Mouse (Mus musculus) intestine, embryonic 14.5 days (tissue): ENCODE data around the gene Il22ra2. TPM values are rescaled to one million over a fixed set of nuclear protein-coding genes. Genes with fewer than 3 reads are reported as not detected.

Experiments
- ATAC-seq: fragments of 200-750 bp; cut with Nextera tagmentation; replicated peaks from 2 replicates; pipeline ENCODE4 v1.8.0; 2017; ENCODE audit warnings: low read depth, moderate number of reproducible peaks, moderate TSS enrichment, moderate library complexity; ENCODE audit not compliant: low FRiP score, low TSS enrichment
- DNase-seq: peaks from one replicate; pipeline ENCODE4 v3.0.0-alpha.2; 2018; ENCODE audit warnings: low spot score
- H3K27ac ChIP-seq: fragments of 300-500 bp; sonication (generic); 2 replicates; pipeline ENCODE4 v1.5.1; 2014; ENCODE audit warnings: low read depth, mild to moderate bottlenecking, control low read depth
- H3K27me3 ChIP-seq: fragments of 300-500 bp; sonication (generic); replicated peaks from 2 replicates; pipeline ENCODE4 v1.6.1; 2014; ENCODE audit warnings: low read length, control low read depth; ENCODE audit not compliant: control insufficient read depth, insufficient read depth
- H3K36me3 ChIP-seq: fragments of 300-500 bp; sonication (generic); 2 replicates; pipeline ENCODE4 v1.6.1; 2014; ENCODE audit warnings: low read length, control low read depth; ENCODE audit not compliant: control insufficient read depth, insufficient read depth
- H3K4me1 ChIP-seq: fragments of 300-500 bp; sonication (generic); replicated peaks from 2 replicates; pipeline ENCODE4 v1.6.1; 2014; ENCODE audit warnings: low read length, control low read depth, mixed read lengths; ENCODE audit not compliant: control insufficient read depth, insufficient read depth
- H3K4me2 ChIP-seq: fragments of 300-500 bp; sonication (generic); 2 replicates; pipeline ENCODE4 v1.6.1; 2014; ENCODE audit warnings: low read length
- H3K4me3 ChIP-seq: fragments of 300-500 bp; sonication (generic); 2 replicates; pipeline ENCODE4 v1.5.1; 2014; ENCODE audit warnings: low read depth, low read length, control low read depth, mixed read lengths
- H3K9ac ChIP-seq: fragments of 300-500 bp; sonication (generic); 2 replicates; pipeline ENCODE4 v1.6.1; 2014; ENCODE audit warnings: mild to moderate bottlenecking, low read length
- H3K9me3 ChIP-seq: fragments of 300-500 bp; sonication (generic); 2 replicates; pipeline ENCODE4 v1.6.1; 2016; ENCODE audit warnings: low read length, control low read depth; ENCODE audit not compliant: control insufficient read depth
- WGBS: fragments of 180-500 bp; shearing (Covaris S2); extraction: QIAGEN DNeasy Blood & Tissue Kit; methylation state at CpG from one replicate; pipeline ENCODE4 v1.1.7; 2014; 5-methylcytosine and 5-hydroxymethylcytosine counted together
- polyA plus RNA-seq: library from polyadenylated mRNA; unstranded; fragments of >200 nt; fragmentation: Nextera tagmentation; extraction: Ambion mirVana; gene quantifications from 2 replicates; pipeline ENCODE4 v1.2.1, GENCODE M21; 2014

The Il22ra2 gene
- polyA plus RNA-seq, 1 experiment from 2014 or later, result not detected

DNA sequence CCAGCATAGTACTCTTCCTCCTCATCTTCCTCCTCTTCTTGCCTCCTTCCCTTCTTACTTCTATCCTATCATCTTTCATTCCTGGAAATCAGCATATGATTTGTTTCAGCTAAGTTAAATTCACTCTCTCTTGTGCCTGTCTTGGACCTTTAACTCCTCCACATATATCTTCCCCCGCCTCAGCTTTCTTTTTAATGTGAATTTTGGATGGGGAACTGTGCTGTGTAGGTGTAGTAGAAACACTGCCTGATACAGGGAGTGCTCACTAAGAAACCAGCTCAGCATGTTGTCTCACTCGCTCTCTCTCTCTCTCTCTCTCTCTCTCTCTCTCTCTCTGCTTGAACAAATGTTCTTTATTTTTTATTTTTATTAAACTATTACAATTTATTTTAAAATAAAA lies 23.3 kb downstream of the Il22ra2 start:
- Histone ChIP-seq H3K4me1 (no peaks in the 10 kb centered on the region), H3K9me3 (no peaks in the 10 kb centered on the region), H3K9ac (no peak overlapping the region), H3K27me3 (no peaks in the 10 kb centered on the region), H3K27ac (no peak overlapping the region), H3K4me3 (no peak overlapping the region), H3K36me3 (no peaks in the 10 kb centered on the region), H3K4me2 (no peak overlapping the region)
- ATAC-seq, result no peak
- DNase-seq, result no peak
- 88% methylated on average over 2 of the region's 2 CpGs for WGBS

GRCm38 (mm10) chr10:19657426-19657825 lies 35.6 kb downstream of the Il22ra2 start:
- DNase-seq (no peak), ATAC-seq (no peak)
- Histone ChIP-seq H3K4me2 (no peak overlapping the region), H3K9ac (no peak overlapping the region), H3K9me3 (no peaks in the 10 kb centered on the region), H3K27me3 (no peaks in the 10 kb centered on the region), H3K36me3 (no peaks in the 10 kb centered on the region), H3K4me3 (no peak overlapping the region), H3K27ac (no peak overlapping the region), H3K4me1 (no peaks in the 10 kb centered on the region)
- WGBS, result 85% methylated on average over 9 of the region's 9 CpGs

GRCm38 (mm10) chr10:19659953-19660352 lies 38.2 kb downstream of the Il22ra2 start:
- no peak for ATAC-seq
- Histone ChIP-seq H3K4me1 (no peaks in the 10 kb centered on the region), H3K36me3 (no peaks in the 10 kb centered on the region), H3K4me3 (no peak overlapping the region), H3K4me2 (no peak overlapping the region), H3K27ac (no peak overlapping the region), H3K9ac (no peak overlapping the region), H3K9me3 (no peaks in the 10 kb centered on the region), H3K27me3 (no peaks in the 10 kb centered on the region)
- no peak for DNase-seq
- WGBS, result 85% methylated on average over 5 of the region's 5 CpGs

DNA sequence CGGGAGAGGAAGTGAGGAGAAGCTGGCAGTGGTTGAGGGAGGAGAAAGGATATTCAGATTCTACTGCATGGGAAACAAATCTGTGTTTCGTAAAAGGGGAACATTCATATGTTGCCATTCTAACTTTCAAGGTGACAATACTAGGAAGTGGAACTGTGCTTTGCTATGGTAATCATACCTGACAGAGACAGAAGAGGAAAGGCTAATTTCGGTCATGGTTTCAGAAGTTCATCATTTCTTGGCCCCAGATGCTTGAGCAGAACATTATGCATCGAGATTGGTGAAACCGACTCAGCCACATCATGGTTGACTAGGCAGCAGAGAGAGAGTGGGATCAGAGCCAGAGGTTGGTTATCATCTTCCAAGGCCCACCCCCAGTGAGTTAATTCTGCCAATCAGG lies 47.2 kb downstream of the Il22ra2 start:
- no peak overlapping the region for H3K4me3 ChIP-seq
- WGBS, result 82% methylated on average over 5 of the region's 5 CpGs
- no peaks in the 10 kb centered on the region for H3K36me3 ChIP-seq
- no peaks in the 10 kb centered on the region for H3K9me3 ChIP-seq
- H3K27ac ChIP-seq, result no peak overlapping the region
- no peak for ATAC-seq
- no peaks in the 10 kb centered on the region for H3K4me1 ChIP-seq
- H3K9ac ChIP-seq, result no peak overlapping the region
- H3K27me3 ChIP-seq, result no peaks in the 10 kb centered on the region
- DNase-seq, result no peak
- no peak overlapping the region for H3K4me2 ChIP-seq

DNA sequence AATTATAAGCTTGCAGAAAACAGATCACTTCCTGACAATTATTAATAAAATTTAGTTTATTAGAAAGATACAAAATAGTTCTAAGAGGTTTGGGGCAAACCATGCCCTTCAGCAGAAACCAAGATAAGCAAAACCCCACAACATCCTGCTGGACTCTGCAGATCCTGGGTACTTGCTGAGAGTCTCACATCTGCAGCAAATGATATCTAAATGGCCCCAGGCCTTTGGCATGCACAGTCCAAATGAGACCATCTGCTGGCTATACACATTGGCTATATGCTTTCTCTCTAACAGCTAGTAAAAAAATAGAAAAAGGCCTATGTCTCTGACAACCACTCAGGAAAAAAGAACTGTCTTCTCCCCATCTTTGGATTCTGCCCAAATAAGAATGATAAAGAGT lies 50.2 kb downstream of the Il22ra2 start:
- Histone ChIP-seq H3K9me3 (no peaks in the 10 kb centered on the region), H3K36me3 (no peaks in the 10 kb centered on the region), H3K4me3 (no peak overlapping the region), H3K4me1 (no peaks in the 10 kb centered on the region), H3K27me3 (no peaks in the 10 kb centered on the region), H3K9ac (no peak overlapping the region), H3K4me2 (no peak overlapping the region), H3K27ac (no peak overlapping the region)
- DNase-seq (no peak), ATAC-seq (no peak)

- no peak overlapping the region for H3K4me3 ChIP-seq
- DNase-seq, result no peak
- no peak overlapping the region for H3K9ac ChIP-seq
- ATAC-seq, result no peak
- no peaks in the 10 kb centered on the region for H3K36me3 ChIP-seq
- no peaks in the 10 kb centered on the region for H3K4me1 ChIP-seq
- H3K27me3 ChIP-seq, result no peaks in the 10 kb centered on the region
- WGBS, result 88% methylated on average over 1 of the region's 1 CpGs
- no peak overlapping the region for H3K27ac ChIP-seq
- H3K4me2 ChIP-seq, result no peak overlapping the region
- no peaks in the 10 kb centered on the region for H3K9me3 ChIP-seq
Observed at GRCm38 (mm10) chr10:19673146-19673545, 51.3 kb downstream of the Il22ra2 start.

Other genes with a start within 250 kb of the Il22ra2 start
- gene Ifngr1, start 30.0 kb upstream of the Il22ra2 start, polyA plus RNA-seq, result 82.2 and 85.2 TPM in 2 replicates
- gene Il20ra, start 90.6 kb downstream of the Il22ra2 start, polyA plus RNA-seq, result 0.20 and 0.24 TPM in 2 replicates
- gene Slc35d3, start 229.5 kb downstream of the Il22ra2 start, polyA plus RNA-seq, result 0.26 and 0.65 TPM in 2 replicates